Mouse (Mus musculus) heart, embryonic 10.5 days (tissue): ENCODE measurements at regions not wholly inside any gene's neighbourhood (a gene's known extent, or its start where the extent isn't known, plus 50 kb on each side); places are given as distances from the start of the nearest gene placed in this dataset.
"Not testable (repeated sequence)": the region's sequence is repeated elsewhere in the genome, so short reads cannot be mapped to it uniquely, and the experiment has no call there.

Source experiments
- DNase-seq: peaks from one replicate; pipeline ENCODE4 v3.0.0-alpha.2; 2017; ENCODE audit warnings: low spot score
- H3K27ac ChIP-seq: fragments of 300-500 bp; sonication (generic); 2 replicates; pipeline ENCODE4 v1.5.1; 2016; ENCODE audit warnings: mild to moderate bottlenecking
- H3K27me3 ChIP-seq: fragments of 300-500 bp; sonication (generic); 2 replicates; pipeline ENCODE4 v1.6.1; 2016; ENCODE audit warnings: mild to moderate bottlenecking; ENCODE audit not compliant: poor library complexity, insufficient read depth, severe bottlenecking
- H3K36me3 ChIP-seq: fragments of 300-500 bp; sonication (generic); 2 replicates; pipeline ENCODE4 v1.6.1; 2016; ENCODE audit warnings: mild to moderate bottlenecking, moderate library complexity
- H3K4me1 ChIP-seq: fragments of 300-500 bp; sonication (generic); 2 replicates; pipeline ENCODE4 v1.6.1; 2016; ENCODE audit warnings: mild to moderate bottlenecking
- H3K4me3 ChIP-seq: fragments of 300-500 bp; sonication (generic); 2 replicates; pipeline ENCODE4 v1.5.1; 2016; ENCODE audit warnings: mild to moderate bottlenecking, moderate library complexity
- H3K9me3 ChIP-seq: fragments of 300-500 bp; sonication (generic); 2 replicates; pipeline ENCODE4 v1.6.1; 2016; ENCODE audit warnings: mild to moderate bottlenecking, moderate library complexity
- WGBS: fragments of 180-500 bp; shearing (Covaris S2); methylation state at CpG from one replicate; pipeline ENCODE4 v1.1.7; 2016; 5-methylcytosine and 5-hydroxymethylcytosine counted together

DNA sequence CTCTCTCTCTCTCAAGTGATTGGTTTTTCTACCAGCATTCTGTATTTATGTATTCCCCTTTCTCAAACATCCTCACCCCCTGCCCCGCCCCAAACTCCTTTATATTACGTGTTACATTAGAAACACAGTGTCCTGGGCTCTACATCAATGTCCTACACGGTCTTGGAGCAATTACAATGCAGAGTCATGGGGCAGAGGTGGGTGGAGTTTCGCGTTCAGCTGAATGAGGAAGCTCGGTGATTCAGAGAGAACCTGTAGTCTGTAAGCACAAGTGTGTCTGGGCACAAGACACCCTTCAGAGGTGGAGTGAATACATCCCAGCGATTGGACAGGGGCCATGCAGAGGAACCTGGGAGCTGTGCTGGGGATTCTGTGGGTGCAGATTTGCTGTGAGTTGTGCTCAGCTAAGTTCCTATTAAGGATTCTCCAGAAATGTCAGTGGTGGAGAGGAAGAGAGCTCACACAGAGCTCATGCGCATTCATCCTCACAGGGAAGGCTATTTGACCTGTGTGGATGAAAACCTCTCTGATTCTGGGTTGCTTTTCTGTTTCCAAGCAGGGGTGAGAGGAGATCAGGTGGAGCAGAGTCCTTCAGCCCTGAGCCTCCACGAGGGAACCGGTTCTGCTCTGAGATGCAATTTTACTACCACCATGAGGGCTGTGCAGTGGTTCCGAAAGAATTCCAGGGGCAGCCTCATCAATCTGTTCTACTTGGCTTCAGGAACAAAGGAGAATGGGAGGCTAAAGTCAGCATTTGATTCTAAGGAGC is 806.4 kb upstream of the Olfr1507 start:
- WGBS: no CpG with 5 or more reads among the region's 11 CpGs
- H3K27ac ChIP-seq, H3K36me3 ChIP-seq, H3K27me3 ChIP-seq, H3K4me1 ChIP-seq, H3K9me3 ChIP-seq, DNase-seq, H3K4me3 ChIP-seq: not testable (repeated sequence)

- not testable (repeated sequence) for DNase-seq, H3K9me3 ChIP-seq, H3K27me3 ChIP-seq, H3K27ac ChIP-seq, H3K4me3 ChIP-seq, H3K4me1 ChIP-seq, H3K36me3 ChIP-seq
- 60% methylated on average over 1 of the region's 1 CpGs for WGBS
These were observed 805.6 kb upstream of the Olfr1507 start for GRCm38 (mm10) chr14:53301110-53301509.

GRCm38 (mm10) chr14:53299735-53300134 is 804.2 kb upstream of the Olfr1507 start:
- H3K36me3 ChIP-seq: not testable (repeated sequence)
- WGBS: no CpG with 5 or more reads among the region's 5 CpGs

GRCm38 (mm10) chr14:53283350-53284141 is 788.0 kb upstream of the Olfr1507 start:
- H3K36me3 ChIP-seq, H3K4me1 ChIP-seq: not testable (repeated sequence)
- WGBS: no CpG with 5 or more reads among the region's 12 CpGs

More at GRCm38 (mm10) chr14:53299735-53300134, 804.2 kb upstream of the Olfr1507 start:
- DNase-seq, H3K4me1 ChIP-seq, H3K9me3 ChIP-seq, H3K27me3 ChIP-seq, H3K4me3 ChIP-seq, H3K27ac ChIP-seq: not testable (repeated sequence)

GRCm38 (mm10) chr14:53273218-53273617 is 777.7 kb upstream of the Olfr1507 start:
- WGBS: 83% methylated on average over 3 of the region's 4 CpGs
- not testable (repeated sequence) for DNase-seq, H3K4me1 ChIP-seq, H3K27ac ChIP-seq, H3K36me3 ChIP-seq, H3K27me3 ChIP-seq, H3K9me3 ChIP-seq, H3K4me3 ChIP-seq

More at GRCm38 (mm10) chr14:53283350-53284141, 788.0 kb upstream of the Olfr1507 start:
- H3K27me3 ChIP-seq, H3K27ac ChIP-seq, H3K4me3 ChIP-seq, DNase-seq, H3K9me3 ChIP-seq: not testable (repeated sequence)

DNA sequence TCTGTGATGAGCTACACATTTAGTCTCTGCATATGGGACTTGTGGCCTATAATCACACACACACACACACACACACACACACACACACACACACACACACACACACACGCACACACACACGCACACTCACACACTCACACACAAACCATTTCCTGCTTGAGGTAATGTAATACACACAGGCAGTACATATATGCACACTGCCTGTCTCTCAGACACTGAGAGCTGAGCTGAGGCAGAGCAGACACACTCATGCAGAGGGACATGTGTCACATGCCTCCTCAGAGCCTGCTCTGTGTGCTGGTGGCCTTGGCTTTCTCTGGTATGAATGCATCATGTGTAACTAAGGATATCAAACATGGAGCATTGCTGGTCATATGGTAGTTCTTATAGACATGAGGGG is 772.1 kb upstream of the Olfr1507 start:
- not testable (repeated sequence) for H3K4me3 ChIP-seq, DNase-seq, H3K9me3 ChIP-seq, H3K36me3 ChIP-seq, H3K27me3 ChIP-seq, H3K27ac ChIP-seq, H3K4me1 ChIP-seq
- WGBS: no CpG with 5 or more reads among the region's 2 CpGs

DNA sequence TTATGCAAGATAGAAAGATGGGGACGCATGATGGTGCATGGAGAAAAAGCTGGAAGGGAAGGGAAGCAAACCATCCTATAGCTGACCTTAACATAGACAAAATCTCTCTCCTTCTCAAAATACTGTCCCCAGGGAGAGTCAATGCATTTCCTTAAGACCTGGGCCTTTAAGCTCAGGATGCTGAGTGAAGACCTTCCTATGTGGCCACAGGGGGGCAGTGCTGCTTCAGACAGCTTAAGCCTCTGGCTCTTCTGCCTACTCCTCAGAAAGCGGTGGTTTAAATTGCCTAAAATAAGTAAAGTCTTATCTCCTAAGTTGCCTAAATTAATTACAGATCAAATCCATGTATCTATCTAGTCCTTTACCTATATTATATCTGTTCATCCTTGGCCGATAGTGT is 760.4 kb upstream of the Olfr1507 start:
- H3K36me3 ChIP-seq, H3K27ac ChIP-seq, H3K9me3 ChIP-seq, H3K4me1 ChIP-seq, H3K4me3 ChIP-seq, DNase-seq, H3K27me3 ChIP-seq: not testable (repeated sequence)
- WGBS: no CpG with 5 or more reads among the region's 3 CpGs

DNA sequence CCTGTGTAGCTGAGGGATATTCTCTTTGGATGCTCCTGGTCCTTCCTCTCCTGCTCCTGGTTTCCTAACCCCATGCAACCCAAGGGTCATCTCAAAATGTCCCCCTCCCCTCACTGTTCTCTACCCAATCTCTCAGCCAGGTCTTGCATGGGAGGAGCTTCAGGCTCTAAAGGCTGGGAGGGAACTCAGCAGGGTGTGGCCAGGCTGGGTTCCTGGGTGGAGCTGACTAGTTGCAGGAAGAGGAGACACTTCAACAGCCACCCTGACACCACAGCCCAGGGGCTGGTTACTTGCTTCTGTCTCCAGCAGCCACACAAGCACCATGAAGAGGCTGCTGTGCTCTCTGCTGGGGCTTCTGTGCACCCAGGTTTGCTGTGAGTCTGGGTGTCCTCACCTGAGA is 757.9 kb upstream of the Olfr1507 start:
- H3K36me3 ChIP-seq, H3K9me3 ChIP-seq, H3K27ac ChIP-seq, H3K4me1 ChIP-seq, H3K4me3 ChIP-seq, H3K27me3 ChIP-seq, DNase-seq: not testable (repeated sequence)

GRCm38 (mm10) chr14:53231142-53231541 is 735.6 kb upstream of the Olfr1507 start:
- H3K27ac ChIP-seq, H3K4me1 ChIP-seq, H3K27me3 ChIP-seq, H3K4me3 ChIP-seq, H3K36me3 ChIP-seq, DNase-seq, H3K9me3 ChIP-seq: not testable (repeated sequence)
- no CpG with 5 or more reads among the region's 6 CpGs for WGBS

- H3K36me3 ChIP-seq, H3K27me3 ChIP-seq, DNase-seq, H3K27ac ChIP-seq, H3K4me3 ChIP-seq, H3K9me3 ChIP-seq, H3K4me1 ChIP-seq: not testable (repeated sequence)
- WGBS: no CpG with 5 or more reads among the region's 1 CpGs
These were observed 729.2 kb upstream of the Olfr1507 start for GRCm38 (mm10) chr14:53224789-53225188.

DNA sequence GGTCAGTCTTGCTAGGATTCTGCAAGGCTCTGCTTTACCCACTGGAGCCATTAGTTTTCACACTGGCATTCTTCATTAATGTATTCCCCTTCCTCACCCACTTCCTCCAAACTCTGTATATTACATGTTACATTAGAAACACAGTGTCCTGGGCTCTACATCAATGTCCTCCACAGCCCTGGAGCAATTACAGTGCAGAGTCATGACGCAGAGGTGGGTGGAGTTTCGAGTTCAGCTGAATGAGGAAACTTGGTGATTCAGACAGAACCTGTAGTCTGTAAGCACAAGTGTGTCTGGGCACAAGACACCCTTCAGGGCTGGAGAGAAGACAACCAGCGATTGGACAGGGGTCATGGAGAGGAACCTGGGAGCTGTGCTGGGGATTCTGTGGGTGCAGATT is 715.0 kb upstream of the Olfr1507 start:
- not testable (repeated sequence) for H3K27ac ChIP-seq, H3K9me3 ChIP-seq, H3K4me3 ChIP-seq, DNase-seq, H3K27me3 ChIP-seq, H3K36me3 ChIP-seq, H3K4me1 ChIP-seq
- WGBS: no CpG with 5 or more reads among the region's 3 CpGs

DNA sequence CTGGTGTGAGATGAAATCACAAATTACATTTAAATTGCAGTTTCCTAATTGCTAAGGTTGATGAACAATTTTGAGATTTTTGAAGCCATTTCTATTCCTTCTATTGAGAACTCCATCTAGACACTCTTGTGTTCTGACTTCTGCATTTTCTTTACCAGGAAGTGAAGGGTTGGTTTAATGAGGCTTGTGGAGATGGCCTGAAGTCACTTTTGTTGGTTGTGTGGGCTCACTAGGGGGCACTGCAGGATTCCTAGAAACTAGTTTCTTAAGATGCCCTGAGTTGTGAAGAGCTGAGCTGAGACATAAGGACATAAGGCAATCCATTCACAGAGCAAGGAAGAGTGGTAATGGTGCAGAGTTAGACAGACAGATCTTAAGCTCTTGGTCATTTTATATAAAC is 713.7 kb upstream of the Olfr1507 start:
- H3K9me3 ChIP-seq, H3K4me1 ChIP-seq: not testable (repeated sequence)

DNA sequence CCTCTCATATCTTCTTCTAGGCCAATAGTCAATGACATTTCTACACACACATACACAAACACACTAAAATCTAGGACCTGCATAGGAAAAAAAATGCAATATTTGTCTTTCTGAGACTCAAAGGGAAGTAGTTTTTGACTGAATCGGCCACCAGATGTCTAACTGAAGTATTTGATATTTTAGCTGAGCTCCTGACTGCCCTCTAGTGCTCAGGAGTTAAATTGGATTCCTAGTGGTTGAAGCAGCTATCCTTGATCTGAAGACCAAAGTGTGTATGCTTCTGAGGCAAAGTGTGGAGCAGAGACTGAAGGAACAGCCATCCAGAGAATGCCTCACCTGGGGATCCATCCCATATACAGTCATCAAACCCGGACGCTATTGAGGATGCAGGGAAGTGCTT is 695.4 kb upstream of the Olfr1507 start:
- not testable (repeated sequence) for H3K27ac ChIP-seq, DNase-seq, H3K4me1 ChIP-seq, H3K4me3 ChIP-seq, H3K27me3 ChIP-seq, H3K36me3 ChIP-seq, H3K9me3 ChIP-seq
- no CpG with 5 or more reads among the region's 3 CpGs for WGBS

More for the DNA sequence above, 713.7 kb upstream of the Olfr1507 start:
- not testable (repeated sequence) for H3K4me3 ChIP-seq, H3K27ac ChIP-seq, H3K27me3 ChIP-seq, DNase-seq, H3K36me3 ChIP-seq

- not testable (repeated sequence) for H3K27ac ChIP-seq, DNase-seq, H3K4me3 ChIP-seq, H3K9me3 ChIP-seq, H3K36me3 ChIP-seq, H3K27me3 ChIP-seq, H3K4me1 ChIP-seq
These were observed 678.5 kb upstream of the Olfr1507 start for GRCm38 (mm10) chr14:53174099-53174498.
